ENCODE assay signal across 16 mouse cellular contexts in the genomic region with DNA sequence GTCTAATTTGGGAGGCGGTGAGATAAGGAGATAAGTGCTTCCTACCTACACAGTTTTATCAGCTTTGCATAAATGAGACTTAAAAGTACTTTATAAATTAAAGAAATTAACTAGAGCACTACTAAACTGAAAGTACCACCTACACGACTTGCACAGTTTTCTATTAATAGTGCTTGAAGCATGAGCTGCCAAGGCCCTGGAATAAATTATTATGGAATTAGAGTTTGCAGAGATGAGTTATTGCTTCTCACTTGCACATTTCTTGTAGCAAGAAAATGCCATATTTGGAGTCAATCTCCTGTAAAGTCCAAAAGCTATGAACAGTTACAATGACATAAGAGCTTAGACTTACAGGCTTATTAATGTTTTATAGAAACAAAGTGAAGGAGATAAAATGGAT.
"Had no signal": no experiment of that assay in that cellular context is flagged by ENCODE, and none has a peak within 500 bp of the region (broad histone marks: within the 10 kb centered on the region; RNA-seq: fewer than 3 reads in every experiment).

No protein-coding gene starts in this region.

- H3K9me3 ChIP-seq: kidney, embryonic 15.5 days; limb, embryonic 12.5 days; liver, embryonic 13.5 days; lung, embryonic 15.5 days; megakaryocyte, embryonic 14.5 days; stomach, embryonic 15.5 days had no signal

- H3K4me2 ChIP-seq: kidney, embryonic 15.5 days; limb, embryonic 12.5 days; liver, embryonic 13.5 days; lung, embryonic 15.5 days; midbrain, embryonic 11.5 days; stomach, embryonic 15.5 days had no signal

- H3K4me3 ChIP-seq: kidney, embryonic 15.5 days; limb, embryonic 12.5 days; liver, embryonic 13.5 days; lung, embryonic 15.5 days; megakaryocyte, embryonic 14.5 days; stomach, embryonic 15.5 days had no signal

- H3K4me1 ChIP-seq: kidney, embryonic 15.5 days; limb, embryonic 12.5 days; liver, embryonic 13.5 days; lung, embryonic 15.5 days; megakaryocyte, embryonic 14.5 days; stomach, embryonic 15.5 days had no signal

- H3K36me3 ChIP-seq: kidney, embryonic 15.5 days; limb, embryonic 12.5 days; liver, embryonic 13.5 days; lung, embryonic 15.5 days; stomach, embryonic 15.5 days had no signal

- H3K9ac ChIP-seq: kidney, embryonic 15.5 days; limb, embryonic 12.5 days; liver, embryonic 13.5 days; liver, postnatal 0 days; lung, embryonic 15.5 days; stomach, embryonic 15.5 days had no signal

- H3K27me3 ChIP-seq: kidney, embryonic 15.5 days; limb, embryonic 12.5 days; liver, embryonic 13.5 days; lung, embryonic 15.5 days; megakaryocyte, embryonic 14.5 days; stomach, embryonic 15.5 days had no signal

- DNase-seq: kidney, adult 2 months; kidney, postnatal 14 days; liver; liver, embryonic 13.5 days; liver, postnatal 0 days; lung, postnatal 14 days; thymus, postnatal 36 days had no signal

- H3K27ac ChIP-seq: kidney, embryonic 15.5 days; limb, embryonic 12.5 days; liver, embryonic 13.5 days; lung, embryonic 15.5 days; macrophage; stomach, embryonic 15.5 days had no signal

- ATAC-seq: intestine, embryonic 16.5 days; liver, postnatal 0 days; midbrain, embryonic 16.5 days had no signal
